Mouse (Mus musculus): ENCODE measurements around the gene Tctex1d1. TPM values are rescaled to one million over a fixed set of nuclear protein-coding genes. Genes with fewer than 3 reads are reported as not detected.
A peak's percentile ranks its signal among the peaks of the same experiment; 100 is the strongest.

Gene Tctex1d1
- polyA plus RNA-seq (2014; fragmentation: Nextera tagmentation; extraction: Ambion mirVana): 3.7 and 4.5 TPM in 2 replicates

DNA sequence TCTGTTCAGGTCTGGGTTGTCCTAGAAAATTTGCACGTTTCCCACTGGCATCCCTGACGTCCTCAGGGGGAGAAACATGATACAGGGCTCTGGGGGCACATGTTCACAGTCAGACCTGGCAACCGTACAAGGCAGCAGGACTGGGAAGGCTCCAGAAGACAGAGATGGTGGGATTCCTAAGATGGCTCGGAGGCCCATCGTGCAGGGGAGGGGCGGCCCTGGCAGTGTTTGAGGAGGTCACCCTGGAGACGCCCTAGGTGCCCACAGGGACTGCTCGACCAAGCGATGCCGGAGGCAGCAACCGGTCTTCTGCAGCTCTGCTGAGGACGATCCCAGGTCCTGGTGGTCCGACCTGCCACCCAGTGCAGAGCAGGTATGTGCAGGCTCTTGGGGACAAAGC lies at the start of gene Tctex1d1:
Gene Tctex1d1, plus strand, starts transcription at position 167 of the 400 bp plus-strand sequence.
- no peak within 1 kb of the TSS for H3K27ac ChIP-seq
- peaks cover 13% of the 10 kb centered on the region for H3K4me1 ChIP-seq (replicated peaks; ENCODE audit: control insufficient read depth, insufficient read depth, low read length)
- peaks cover 4% of the 10 kb centered on the region; the same call in 1 of the 2 replicates for H3K27me3 ChIP-seq (ENCODE audit: control insufficient read depth, insufficient read depth, low read length)
- no peaks in the 10 kb centered on the region for H3K36me3 ChIP-seq (replicated peaks; ENCODE audit: control insufficient read depth, insufficient read depth)
- no peaks in the 10 kb centered on the region for H3K9me3 ChIP-seq (ENCODE audit: control insufficient read depth, low read length)
- H3K4me2 ChIP-seq (replicated peaks): peak within 1 kb of the TSS; percentile 67
- DNase-seq (ENCODE audit: low spot score) (peak; percentile 27), ATAC-seq (ENCODE audit: low FRiP score) (peak; percentile 64)
- H3K4me3 ChIP-seq (replicated peaks; ENCODE audit: low read length): peak within 1 kb of the TSS; percentile 28
- WGBS: 1% methylated on average over 13 of the region's 13 CpGs
- peak within 1 kb of the TSS; percentile 40 for H3K9ac ChIP-seq

DNA sequence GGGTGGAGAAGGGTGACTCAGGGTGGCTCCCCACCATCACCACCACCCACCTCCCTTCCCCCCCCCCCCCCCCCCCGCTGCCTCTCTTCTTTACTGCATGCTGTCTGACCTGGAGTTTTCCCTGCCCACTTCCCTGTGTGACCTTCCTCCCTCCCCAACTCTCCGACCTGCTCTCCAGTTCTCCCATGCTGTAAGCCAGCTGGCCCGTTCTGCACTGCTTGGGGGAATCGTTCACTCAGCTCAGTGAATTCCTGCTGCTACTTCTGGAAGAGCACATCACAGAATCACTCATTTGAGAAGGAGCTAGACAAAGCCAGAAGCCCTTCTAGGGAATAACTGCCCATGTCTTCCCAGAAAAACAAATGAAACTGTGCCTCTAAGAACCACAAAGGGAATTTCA lies 48.9 kb upstream of the Tctex1d1 start:
- WGBS: 22% methylated on average over 3 of the region's 4 CpGs

DNA sequence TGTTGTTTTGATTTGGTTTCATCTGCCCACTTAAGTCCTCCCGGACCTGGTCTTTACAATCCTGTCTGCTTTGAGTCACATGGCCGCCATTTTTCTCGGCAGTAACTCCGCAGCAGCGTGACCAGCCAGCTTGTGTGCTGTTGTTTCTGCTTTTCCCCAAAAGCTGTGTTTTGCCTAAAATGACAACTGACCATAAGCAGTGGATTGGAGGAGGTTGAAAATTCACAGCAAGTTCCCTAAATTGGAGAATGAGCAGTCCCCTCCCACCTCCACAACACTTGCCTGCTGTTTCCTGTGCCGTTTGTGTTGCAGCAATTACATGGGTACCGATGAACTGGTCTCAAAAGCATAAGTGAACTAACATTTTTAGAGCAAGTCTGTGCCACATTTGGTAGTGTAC lies 47.7 kb upstream of the Tctex1d1 start:
- Histone ChIP-seq H3K36me3 (replicated peaks; ENCODE audit: control insufficient read depth, insufficient read depth) (peaks cover 45% of the 10 kb centered on the region), H3K9me3 (ENCODE audit: control insufficient read depth, low read length) (no peaks in the 10 kb centered on the region; the same call in 1 of the 2 replicates), H3K4me2 (replicated peaks) (no peak overlapping the region), H3K9ac (no peak overlapping the region), H3K4me3 (replicated peaks; ENCODE audit: low read length) (no peak overlapping the region), H3K27me3 (ENCODE audit: control insufficient read depth, insufficient read depth, low read length) (no peaks in the 10 kb centered on the region), H3K27ac (no peak overlapping the region), H3K4me1 (replicated peaks; ENCODE audit: control insufficient read depth, insufficient read depth, low read length) (no peaks in the 10 kb centered on the region)
- ATAC-seq (ENCODE audit: low FRiP score) (no peak), DNase-seq (ENCODE audit: low spot score) (no peak)
- WGBS: 89% methylated on average over 7 of the region's 7 CpGs

More for the DNA sequence above, 48.9 kb upstream of the Tctex1d1 start:
- Histone ChIP-seq H3K27ac (no peak overlapping the region), H3K27me3 (ENCODE audit: control insufficient read depth, insufficient read depth, low read length) (no peaks in the 10 kb centered on the region), H3K4me2 (replicated peaks) (no peak overlapping the region), H3K4me1 (replicated peaks; ENCODE audit: control insufficient read depth, insufficient read depth, low read length) (no peaks in the 10 kb centered on the region), H3K9ac (no peak overlapping the region), H3K36me3 (replicated peaks; ENCODE audit: control insufficient read depth, insufficient read depth) (peaks cover 37% of the 10 kb centered on the region), H3K4me3 (replicated peaks; ENCODE audit: low read length) (no peak overlapping the region), H3K9me3 (ENCODE audit: control insufficient read depth, low read length) (no peaks in the 10 kb centered on the region)
- ATAC-seq (ENCODE audit: low FRiP score) (no peak), DNase-seq (ENCODE audit: low spot score) (no peak)

DNA sequence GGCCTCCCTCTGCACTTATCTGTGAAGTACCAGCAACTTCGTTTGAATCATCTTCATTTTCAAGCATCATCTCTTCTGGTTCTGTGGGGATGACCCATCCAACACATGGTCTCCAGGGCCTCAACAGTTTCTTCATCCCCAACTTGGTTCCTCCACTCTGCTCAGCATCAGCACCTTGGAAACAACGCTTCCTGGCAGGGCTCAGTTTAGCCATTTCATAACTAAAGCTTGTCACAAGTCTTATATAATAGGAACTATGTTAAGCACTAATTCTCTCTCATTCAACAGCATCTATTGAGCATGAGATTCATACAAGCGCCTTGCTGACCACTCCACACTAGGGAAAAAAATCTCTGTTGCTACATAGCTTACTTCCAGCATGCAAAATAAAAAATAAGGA lies 38.1 kb upstream of the Tctex1d1 start:
- Histone ChIP-seq H3K27me3 (ENCODE audit: control insufficient read depth, insufficient read depth, low read length) (no peaks in the 10 kb centered on the region), H3K36me3 (replicated peaks; ENCODE audit: control insufficient read depth, insufficient read depth) (peaks cover 20% of the 10 kb centered on the region), H3K4me1 (replicated peaks; ENCODE audit: control insufficient read depth, insufficient read depth, low read length) (no peaks in the 10 kb centered on the region), H3K4me2 (replicated peaks) (no peak overlapping the region), H3K4me3 (replicated peaks; ENCODE audit: low read length) (no peak overlapping the region), H3K9me3 (ENCODE audit: control insufficient read depth, low read length) (peaks cover 4% of the 10 kb centered on the region; the same call in 1 of the 2 replicates), H3K9ac (no peak overlapping the region), H3K27ac (no peak overlapping the region)
- ATAC-seq (ENCODE audit: low FRiP score): no peak
- WGBS: 81% methylated on average over 3 of the region's 3 CpGs
- DNase-seq (ENCODE audit: low spot score): no peak

DNA sequence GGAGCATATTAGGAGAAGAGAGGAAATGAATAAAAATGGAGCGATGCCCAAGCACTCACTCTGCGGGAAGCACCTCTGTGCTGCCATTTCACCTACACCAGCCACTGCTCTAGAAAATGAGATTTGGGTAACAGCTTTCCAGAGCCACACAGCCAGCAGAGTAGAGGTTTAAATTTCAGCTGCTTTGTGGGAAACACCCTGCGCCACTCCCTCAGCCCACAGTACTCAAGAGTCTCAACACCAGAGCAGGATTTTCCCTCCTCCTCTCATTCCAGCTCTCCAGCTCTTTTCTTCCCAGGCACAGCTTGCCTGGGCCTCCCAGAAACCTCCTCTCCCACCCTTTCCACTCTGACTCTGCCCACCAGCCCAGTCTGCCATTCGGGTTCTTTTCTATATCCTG lies 37.7 kb upstream of the Tctex1d1 start:
- 96% methylated on average over 4 of the region's 4 CpGs for WGBS
- H3K27me3 ChIP-seq (ENCODE audit: control insufficient read depth, insufficient read depth, low read length): no peaks in the 10 kb centered on the region
- H3K4me2 ChIP-seq (replicated peaks): no peak overlapping the region
- H3K36me3 ChIP-seq (replicated peaks; ENCODE audit: control insufficient read depth, insufficient read depth): peaks cover 18% of the 10 kb centered on the region
- DNase-seq (ENCODE audit: low spot score) (no peak), ATAC-seq (ENCODE audit: low FRiP score) (no peak)
- no peaks in the 10 kb centered on the region for H3K4me1 ChIP-seq (replicated peaks; ENCODE audit: control insufficient read depth, insufficient read depth, low read length)
- no peak overlapping the region for H3K27ac ChIP-seq
- H3K9me3 ChIP-seq (ENCODE audit: control insufficient read depth, low read length): peaks cover 4% of the 10 kb centered on the region; the same call in 1 of the 2 replicates
- no peak overlapping the region for H3K9ac ChIP-seq
- H3K4me3 ChIP-seq (replicated peaks; ENCODE audit: low read length): no peak overlapping the region

DNA sequence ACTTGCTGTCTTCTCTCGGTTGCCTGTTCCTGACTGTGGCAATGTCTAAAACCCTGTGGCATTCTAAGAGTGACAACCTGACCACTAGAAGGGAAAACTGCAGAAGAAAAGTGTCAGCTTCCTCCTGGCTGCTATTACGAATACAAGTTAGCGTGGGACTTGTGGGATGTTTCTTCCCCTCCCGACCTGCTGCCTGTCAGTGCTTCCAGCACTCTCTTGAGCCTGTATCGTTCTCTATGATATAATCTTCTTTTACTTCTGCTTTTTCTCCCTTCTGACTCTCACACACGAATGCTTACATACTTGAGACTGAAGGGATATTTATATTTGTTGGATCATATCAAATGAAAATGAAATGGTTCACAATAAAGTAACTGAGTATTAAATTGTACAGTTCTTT lies 34.1 kb upstream of the Tctex1d1 start:
- no peak for ATAC-seq (ENCODE audit: low FRiP score)
- no peaks in the 10 kb centered on the region for H3K4me1 ChIP-seq (replicated peaks; ENCODE audit: control insufficient read depth, insufficient read depth, low read length)
- WGBS: 77% methylated on average over 6 of the region's 6 CpGs

DNA sequence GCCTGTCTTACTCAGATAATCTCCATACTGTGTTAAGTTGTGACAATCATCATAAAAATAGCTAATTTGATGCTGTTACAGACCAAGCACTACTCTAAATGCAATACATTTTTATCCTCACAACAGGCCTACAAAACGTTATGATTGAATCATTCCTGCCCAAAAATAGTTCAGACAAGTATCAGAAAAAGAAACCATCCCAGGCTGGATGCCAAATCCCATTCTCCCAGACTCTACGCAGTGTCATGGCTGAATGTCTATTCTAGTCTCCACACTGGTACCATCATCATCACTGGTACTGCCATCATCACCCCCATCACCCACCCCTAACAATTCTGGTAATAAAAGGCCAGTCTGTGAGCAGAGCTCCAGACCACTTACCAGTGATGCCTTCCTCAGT lies 25.9 kb upstream of the Tctex1d1 start:
- 75% methylated on average over 2 of the region's 2 CpGs for WGBS
- Histone ChIP-seq H3K9me3 (ENCODE audit: control insufficient read depth, low read length) (no peaks in the 10 kb centered on the region), H3K27ac (no peak overlapping the region), H3K27me3 (ENCODE audit: control insufficient read depth, insufficient read depth, low read length) (no peaks in the 10 kb centered on the region), H3K4me1 (replicated peaks; ENCODE audit: control insufficient read depth, insufficient read depth, low read length) (no peaks in the 10 kb centered on the region), H3K9ac (no peak overlapping the region), H3K4me3 (replicated peaks; ENCODE audit: low read length) (no peak overlapping the region), H3K36me3 (replicated peaks; ENCODE audit: control insufficient read depth, insufficient read depth) (peaks cover 2% of the 10 kb centered on the region; the same call in 1 of the 2 replicates), H3K4me2 (replicated peaks) (no peak overlapping the region)
- no peak for DNase-seq (ENCODE audit: low spot score)
- ATAC-seq (ENCODE audit: low FRiP score): no peak

More for the DNA sequence above, 34.1 kb upstream of the Tctex1d1 start:
- Histone ChIP-seq H3K36me3 (replicated peaks; ENCODE audit: control insufficient read depth, insufficient read depth) (peaks cover 9% of the 10 kb centered on the region), H3K4me3 (replicated peaks; ENCODE audit: low read length) (no peak overlapping the region), H3K9ac (no peak overlapping the region), H3K27me3 (ENCODE audit: control insufficient read depth, insufficient read depth, low read length) (no peaks in the 10 kb centered on the region), H3K4me2 (replicated peaks) (no peak overlapping the region), H3K27ac (no peak overlapping the region), H3K9me3 (ENCODE audit: control insufficient read depth, low read length) (no peaks in the 10 kb centered on the region)
- DNase-seq (ENCODE audit: low spot score): no peak

DNA sequence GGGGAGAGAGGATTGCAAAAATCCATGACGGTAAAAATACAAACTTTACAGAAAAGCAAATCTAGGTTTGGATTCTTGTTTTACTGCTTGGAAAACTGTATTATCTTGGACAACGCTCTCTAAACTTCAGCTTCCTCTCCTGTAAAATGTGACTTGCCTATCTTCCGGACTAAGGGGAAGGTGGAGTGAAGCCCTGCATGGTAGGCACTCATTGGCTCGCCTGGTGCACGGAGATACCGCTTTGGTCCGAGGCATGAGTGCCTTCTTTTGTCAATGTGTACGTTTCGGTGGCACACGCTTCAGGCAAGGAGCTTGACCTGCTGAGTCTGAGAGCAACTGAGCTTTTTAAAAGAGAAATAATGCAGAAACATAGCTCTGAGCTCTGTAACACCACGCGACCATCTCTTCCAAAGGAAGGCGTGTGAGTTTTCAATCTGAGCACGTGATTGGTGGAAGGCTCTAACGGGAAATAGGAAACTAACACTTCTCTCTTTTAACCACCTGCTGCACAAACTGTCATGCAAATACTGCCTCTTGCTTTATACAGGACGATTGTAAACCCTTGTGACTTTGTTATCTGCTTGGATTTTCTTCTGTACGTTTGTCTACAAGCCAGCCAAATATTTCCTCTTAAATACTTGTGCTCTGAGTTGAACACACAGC lies 23.0 kb upstream of the Tctex1d1 start:
- peaks cover 2% of the 10 kb centered on the region; the same call in 1 of the 2 replicates for H3K36me3 ChIP-seq (replicated peaks; ENCODE audit: control insufficient read depth, insufficient read depth)
- no peak overlapping the region for H3K27ac ChIP-seq
- H3K9ac ChIP-seq: no peak overlapping the region
- no peaks in the 10 kb centered on the region for H3K9me3 ChIP-seq (ENCODE audit: control insufficient read depth, low read length)
- H3K4me2 ChIP-seq (replicated peaks): no peak overlapping the region
- ATAC-seq (ENCODE audit: low FRiP score) (no peak), DNase-seq (ENCODE audit: low spot score) (no peak)
- H3K4me3 ChIP-seq (replicated peaks; ENCODE audit: low read length): no peak overlapping the region
- WGBS: 74% methylated on average over 17 of the region's 17 CpGs
- H3K4me1 ChIP-seq (replicated peaks; ENCODE audit: control insufficient read depth, insufficient read depth, low read length): no peaks in the 10 kb centered on the region
- H3K27me3 ChIP-seq (ENCODE audit: control insufficient read depth, insufficient read depth, low read length): no peaks in the 10 kb centered on the region

DNA sequence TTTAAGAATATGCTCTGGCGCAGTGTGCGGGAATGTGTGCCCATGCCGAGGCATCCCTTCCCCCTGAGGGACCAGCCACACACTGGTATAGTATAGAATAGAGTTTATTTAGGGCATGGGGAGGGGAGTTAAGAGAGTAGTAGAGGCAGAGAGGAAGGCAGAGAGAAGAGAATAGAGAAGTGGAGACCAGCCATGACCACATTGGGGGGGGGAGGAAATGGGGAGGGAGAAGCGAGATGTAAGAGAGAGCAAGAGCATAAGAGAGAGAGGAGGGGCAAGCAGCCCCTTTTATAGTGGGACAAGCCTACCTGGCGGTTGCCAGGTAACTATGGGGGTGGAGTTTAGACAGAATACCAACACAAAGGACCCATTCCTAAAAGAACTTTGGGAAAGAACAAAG lies 19.0 kb upstream of the Tctex1d1 start:
- Histone ChIP-seq H3K4me2 (replicated peaks) (no peak overlapping the region), H3K27ac (no peak overlapping the region), H3K9me3 (ENCODE audit: control insufficient read depth, low read length) (no peaks in the 10 kb centered on the region), H3K36me3 (replicated peaks; ENCODE audit: control insufficient read depth, insufficient read depth) (peaks cover 22% of the 10 kb centered on the region), H3K4me3 (replicated peaks; ENCODE audit: low read length) (no peak overlapping the region), H3K27me3 (ENCODE audit: control insufficient read depth, insufficient read depth, low read length) (no peaks in the 10 kb centered on the region), H3K4me1 (replicated peaks; ENCODE audit: control insufficient read depth, insufficient read depth, low read length) (no peaks in the 10 kb centered on the region), H3K9ac (no peak overlapping the region)
- no peak for DNase-seq (ENCODE audit: low spot score)
- no peak for ATAC-seq (ENCODE audit: low FRiP score)
- WGBS: 78% methylated on average over 5 of the region's 5 CpGs

Measured in hindbrain, embryonic 14.5 days (tissue).